Mouse (Mus musculus): ENCODE measurements at regions not wholly inside any gene's neighbourhood (a gene's known extent, or its start where the extent isn't known, plus 50 kb on each side); places are given as distances from the start of the nearest gene placed in this dataset.

- H3K4me3 ChIP-seq (ENCODE audit: low read depth, low read length), result no peak overlapping the region
- ATAC-seq (ENCODE audit: low FRiP score, low TSS enrichment) (no peak), DNase-seq (ENCODE audit: low spot score) (no peak)
- no peak overlapping the region for H3K4me2 ChIP-seq (replicated peaks; ENCODE audit: low read depth)
- no peaks in the 10 kb centered on the region for H3K9me3 ChIP-seq (ENCODE audit: control insufficient read depth, low read length)
- no peaks in the 10 kb centered on the region for H3K4me1 ChIP-seq (replicated peaks; ENCODE audit: control insufficient read depth, insufficient read depth)
- TF ChIP-seq EP300 (optimal IDR thresholded peaks at IDR 0.05) (no peak), CTCF (IDR thresholded peaks at IDR 0.05; ENCODE audit: low read depth) (no peak)
- H3K27me3 ChIP-seq (ENCODE audit: control insufficient read depth, insufficient read depth, low read length), result no peaks in the 10 kb centered on the region
- H3K27ac ChIP-seq (replicated peaks), result no peak overlapping the region
- WGBS, result 75% methylated on average over 8 of the region's 8 CpGs
- H3K36me3 ChIP-seq (ENCODE audit: control insufficient read depth, insufficient read depth, low read length), result no peaks in the 10 kb centered on the region
- H3K9ac ChIP-seq (ENCODE audit: low read length), result no peak overlapping the region
Measured at GRCm38 (mm10) chr8:30960486-30960885, 2468.0 kb upstream of the 5930422O12Rik start.

DNA sequence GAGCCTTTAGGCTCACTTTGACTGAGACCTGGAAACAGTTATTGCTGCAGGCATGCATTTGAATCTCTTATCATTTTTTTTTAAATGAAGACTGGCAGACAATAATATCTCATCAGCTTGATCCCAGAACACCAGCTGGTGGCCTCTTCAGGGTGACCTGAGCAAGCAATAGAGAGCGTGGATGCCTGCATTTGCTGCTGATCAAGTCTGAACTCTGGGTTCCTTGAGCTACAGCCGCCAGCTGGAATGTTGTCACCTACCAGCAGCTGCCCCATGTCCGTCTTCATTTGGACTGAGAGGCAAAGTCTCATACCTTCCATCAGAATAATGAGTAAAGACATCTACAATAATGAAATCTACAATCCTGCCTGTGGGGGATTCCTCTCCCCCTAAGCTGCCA is 2466.3 kb upstream of the 5930422O12Rik start:
- Histone ChIP-seq H3K9me3 (ENCODE audit: control insufficient read depth, low read length) (no peaks in the 10 kb centered on the region), H3K9ac (ENCODE audit: low read length) (no peak overlapping the region), H3K4me3 (ENCODE audit: low read depth, low read length) (no peak overlapping the region), H3K27me3 (ENCODE audit: control insufficient read depth, insufficient read depth, low read length) (no peaks in the 10 kb centered on the region), H3K4me1 (replicated peaks; ENCODE audit: control insufficient read depth, insufficient read depth) (no peaks in the 10 kb centered on the region), H3K36me3 (ENCODE audit: control insufficient read depth, insufficient read depth, low read length) (no peaks in the 10 kb centered on the region), H3K4me2 (replicated peaks; ENCODE audit: low read depth) (no peak overlapping the region), H3K27ac (replicated peaks) (no peak overlapping the region)
- WGBS, result 78% methylated on average over 3 of the region's 3 CpGs
- no peak for ATAC-seq (ENCODE audit: low FRiP score, low TSS enrichment)
- no peak for DNase-seq (ENCODE audit: low spot score)
- TF ChIP-seq EP300 (optimal IDR thresholded peaks at IDR 0.05) (no peak), CTCF (IDR thresholded peaks at IDR 0.05; ENCODE audit: low read depth) (no peak)

- TF ChIP-seq CTCF (IDR thresholded peaks at IDR 0.05; ENCODE audit: low read depth) (no peak), EP300 (optimal IDR thresholded peaks at IDR 0.05) (no peak)
- DNase-seq (ENCODE audit: low spot score) (no peak), ATAC-seq (ENCODE audit: low FRiP score, low TSS enrichment) (no peak)
- H3K27ac ChIP-seq (replicated peaks), result no peak overlapping the region
- no peak overlapping the region for H3K9ac ChIP-seq (ENCODE audit: low read length)
- H3K4me1 ChIP-seq (replicated peaks; ENCODE audit: control insufficient read depth, insufficient read depth), result no peaks in the 10 kb centered on the region
- H3K27me3 ChIP-seq (ENCODE audit: control insufficient read depth, insufficient read depth, low read length), result no peaks in the 10 kb centered on the region
- no peaks in the 10 kb centered on the region for H3K9me3 ChIP-seq (ENCODE audit: control insufficient read depth, low read length)
- no peaks in the 10 kb centered on the region for H3K36me3 ChIP-seq (ENCODE audit: control insufficient read depth, insufficient read depth, low read length)
- H3K4me3 ChIP-seq (ENCODE audit: low read depth, low read length), result no peak overlapping the region
- 73% methylated on average over 2 of the region's 2 CpGs for WGBS
- no peak overlapping the region for H3K4me2 ChIP-seq (replicated peaks; ENCODE audit: low read depth)
Measured at GRCm38 (mm10) chr8:30982814-30983213, 2445.7 kb upstream of the 5930422O12Rik start.

DNA sequence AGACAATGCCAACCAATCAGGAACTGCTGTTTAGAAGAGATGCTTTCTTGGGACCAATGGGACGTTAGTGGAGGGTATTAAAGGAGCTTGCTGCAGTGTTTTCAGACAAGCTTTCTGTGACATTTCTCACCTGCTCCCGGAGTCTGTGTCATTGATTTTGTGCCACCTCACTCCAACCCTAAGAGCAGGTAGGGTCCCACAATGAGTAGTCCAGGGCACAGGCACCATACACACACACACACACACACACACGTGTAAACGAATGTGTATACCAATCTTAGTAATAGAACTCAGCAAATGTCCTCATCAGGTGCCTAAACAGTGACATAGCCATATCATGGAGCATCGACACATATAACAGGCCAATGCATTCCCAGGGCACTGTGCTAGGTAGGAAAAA is 2440.5 kb upstream of the 5930422O12Rik start:
- DNase-seq (ENCODE audit: low spot score) (no peak), ATAC-seq (ENCODE audit: low FRiP score, low TSS enrichment) (no peak)
- no peaks in the 10 kb centered on the region for H3K27me3 ChIP-seq (ENCODE audit: control insufficient read depth, insufficient read depth, low read length)
- H3K9ac ChIP-seq (ENCODE audit: low read length), result no peak overlapping the region
- WGBS, result 75% methylated on average over 5 of the region's 5 CpGs
- no peaks in the 10 kb centered on the region for H3K4me1 ChIP-seq (replicated peaks; ENCODE audit: control insufficient read depth, insufficient read depth)
- H3K4me3 ChIP-seq (ENCODE audit: low read depth, low read length), result no peak overlapping the region
- TF ChIP-seq CTCF (IDR thresholded peaks at IDR 0.05; ENCODE audit: low read depth) (no peak), EP300 (optimal IDR thresholded peaks at IDR 0.05) (no peak)
- no peaks in the 10 kb centered on the region for H3K9me3 ChIP-seq (ENCODE audit: control insufficient read depth, low read length)
- no peak overlapping the region for H3K27ac ChIP-seq (replicated peaks)
- no peaks in the 10 kb centered on the region for H3K36me3 ChIP-seq (ENCODE audit: control insufficient read depth, insufficient read depth, low read length)
- no peak overlapping the region for H3K4me2 ChIP-seq (replicated peaks; ENCODE audit: low read depth)

DNA sequence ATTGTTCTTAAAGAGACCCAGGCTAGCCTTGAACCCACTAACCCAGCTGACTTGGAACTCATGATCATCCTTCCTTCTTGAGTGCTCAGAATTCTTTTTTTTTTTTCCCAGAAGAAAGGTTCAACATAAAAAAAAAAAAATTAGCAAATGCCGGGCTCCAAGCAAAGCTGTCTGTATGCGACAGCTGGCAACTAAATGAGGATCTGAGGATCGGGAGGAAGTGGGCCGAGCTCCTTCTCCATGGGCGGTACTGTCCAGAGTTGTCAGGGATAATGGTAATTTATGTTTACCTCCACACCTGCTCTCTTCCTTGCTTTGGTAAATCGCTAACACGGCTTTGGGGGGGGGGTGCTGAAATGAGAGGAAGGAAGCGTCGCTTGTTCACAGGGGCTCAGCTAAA is 2429.9 kb upstream of the 5930422O12Rik start:
- TF ChIP-seq EP300 (optimal IDR thresholded peaks at IDR 0.05) (no peak), CTCF (IDR thresholded peaks at IDR 0.05; ENCODE audit: low read depth) (no peak)
- H3K9ac ChIP-seq (ENCODE audit: low read length), result no peak overlapping the region
- no peaks in the 10 kb centered on the region for H3K27me3 ChIP-seq (ENCODE audit: control insufficient read depth, insufficient read depth, low read length)
- no peak for ATAC-seq (ENCODE audit: low FRiP score, low TSS enrichment)
- no peaks in the 10 kb centered on the region for H3K4me1 ChIP-seq (replicated peaks; ENCODE audit: control insufficient read depth, insufficient read depth)
- WGBS, result 62% methylated on average over 9 of the region's 9 CpGs
- H3K4me2 ChIP-seq (replicated peaks; ENCODE audit: low read depth), result no peak overlapping the region
- H3K36me3 ChIP-seq (ENCODE audit: control insufficient read depth, insufficient read depth, low read length), result no peaks in the 10 kb centered on the region
- H3K27ac ChIP-seq (replicated peaks), result no peak overlapping the region
- H3K4me3 ChIP-seq (ENCODE audit: low read depth, low read length), result no peak overlapping the region
- H3K9me3 ChIP-seq (ENCODE audit: control insufficient read depth, low read length), result no peaks in the 10 kb centered on the region
- no peak for DNase-seq (ENCODE audit: low spot score)

GRCm38 (mm10) chr8:31000120-31000519 is 2428.4 kb upstream of the 5930422O12Rik start:
- TF ChIP-seq CTCF (IDR thresholded peaks at IDR 0.05; ENCODE audit: low read depth), result no peak
- no peak for TF ChIP-seq EP300 (optimal IDR thresholded peaks at IDR 0.05)

More at GRCm38 (mm10) chr8:31000120-31000519, 2428.4 kb upstream of the 5930422O12Rik start:
- H3K9ac ChIP-seq (ENCODE audit: low read length), result no peak overlapping the region
- H3K27me3 ChIP-seq (ENCODE audit: control insufficient read depth, insufficient read depth, low read length), result no peaks in the 10 kb centered on the region
- ATAC-seq (ENCODE audit: low FRiP score, low TSS enrichment) (no peak), DNase-seq (ENCODE audit: low spot score) (no peak)
- no peak overlapping the region for H3K4me2 ChIP-seq (replicated peaks; ENCODE audit: low read depth)
- no peaks in the 10 kb centered on the region for H3K9me3 ChIP-seq (ENCODE audit: control insufficient read depth, low read length)
- WGBS, result 72% methylated on average over 6 of the region's 6 CpGs
- H3K4me1 ChIP-seq (replicated peaks; ENCODE audit: control insufficient read depth, insufficient read depth), result no peaks in the 10 kb centered on the region
- H3K4me3 ChIP-seq (ENCODE audit: low read depth, low read length), result no peak overlapping the region
- H3K36me3 ChIP-seq (ENCODE audit: control insufficient read depth, insufficient read depth, low read length), result no peaks in the 10 kb centered on the region
- no peak overlapping the region for H3K27ac ChIP-seq (replicated peaks)

Data from stomach, postnatal 0 days (tissue).